Mouse (Mus musculus) thymus, postnatal 25 days (tissue): ENCODE data around the gene Pde1c.
A peak's percentile ranks its signal among the peaks of the same experiment; 100 is the strongest.
"Not testable (repeated sequence)": the region's sequence is repeated elsewhere in the genome, so short reads cannot be mapped to it uniquely, and the experiment has no call there.

Experiments
- DNase-seq: peaks from one replicate; pipeline ENCODE4 v3.0.0; 2022

Pde1c gene

GRCm38 (mm10) chr6:56568470-56569372, at the start of gene Pde1c:
TSS of gene Pde1c (minus strand) at chr6:56569103.
- DNase-seq, result peak; percentile 32

DNA sequence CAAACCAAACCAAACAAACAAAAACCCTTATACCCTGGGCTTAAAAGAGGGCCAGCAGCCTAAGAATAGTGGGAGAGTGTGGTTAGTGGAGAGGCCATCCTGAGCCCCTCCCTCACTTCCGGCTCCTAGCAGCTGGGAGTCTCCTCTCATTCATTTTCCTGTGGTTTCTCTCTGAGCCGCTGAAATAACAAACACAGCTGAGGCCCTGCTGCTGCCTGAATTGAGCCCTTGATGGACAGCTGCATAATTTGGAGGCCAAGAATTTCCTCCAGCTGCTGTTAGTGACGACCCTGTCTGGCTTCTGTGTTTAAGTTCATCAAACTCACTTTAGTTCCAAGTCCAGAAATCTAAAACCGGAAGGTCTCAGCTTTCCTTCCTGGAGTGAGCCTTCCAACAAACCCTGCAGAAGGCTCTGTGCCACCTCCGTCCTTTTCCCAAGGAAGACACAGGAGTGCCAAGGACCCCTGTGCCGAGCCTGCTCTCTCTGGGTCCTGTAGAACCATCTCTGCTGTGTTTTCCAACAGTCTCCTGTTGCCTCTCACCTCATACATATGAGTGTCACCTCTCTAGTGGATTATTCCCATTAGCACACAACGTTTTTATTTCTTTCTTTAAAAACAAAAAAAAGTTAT, 48.2 kb upstream of the Pde1c start:
- DNase-seq, result peak; percentile 14

DNA sequence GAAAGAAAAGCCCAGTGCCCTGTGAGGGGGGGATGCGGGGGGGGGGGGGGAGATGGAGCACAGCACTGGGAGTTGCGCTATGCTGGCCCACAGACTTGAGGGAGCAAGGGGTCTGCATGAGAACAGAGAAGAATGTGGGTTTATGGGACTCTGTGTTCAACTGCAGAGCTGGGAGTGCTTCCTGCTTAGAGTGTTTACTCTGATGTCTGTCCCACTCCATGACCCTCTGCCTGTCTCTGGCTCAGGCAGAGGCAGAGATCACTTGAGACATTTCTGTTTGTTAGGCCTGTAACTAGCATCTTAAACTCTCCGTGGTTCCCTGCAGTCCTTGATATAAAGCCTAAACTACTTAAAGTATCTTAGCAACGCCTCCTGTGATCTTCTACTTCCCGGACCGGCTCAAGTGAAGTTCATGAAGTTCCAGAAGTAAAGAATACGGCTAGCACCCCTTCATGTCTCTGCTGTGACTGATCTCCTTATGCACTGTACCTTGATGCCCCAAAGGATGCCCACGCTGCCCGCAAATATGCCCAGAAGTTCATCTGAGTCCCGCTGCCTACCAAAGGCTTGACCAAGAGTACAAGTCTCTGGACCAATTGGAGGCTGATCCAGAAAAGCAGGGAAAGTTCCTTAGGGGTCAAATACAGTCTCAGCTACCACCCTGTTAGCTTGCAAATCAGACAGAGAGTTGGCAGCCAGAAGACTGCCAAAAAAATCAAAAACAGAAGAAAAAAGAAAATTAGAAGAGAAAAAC, 47.5 kb upstream of the Pde1c start:
- no peak for DNase-seq

DNA sequence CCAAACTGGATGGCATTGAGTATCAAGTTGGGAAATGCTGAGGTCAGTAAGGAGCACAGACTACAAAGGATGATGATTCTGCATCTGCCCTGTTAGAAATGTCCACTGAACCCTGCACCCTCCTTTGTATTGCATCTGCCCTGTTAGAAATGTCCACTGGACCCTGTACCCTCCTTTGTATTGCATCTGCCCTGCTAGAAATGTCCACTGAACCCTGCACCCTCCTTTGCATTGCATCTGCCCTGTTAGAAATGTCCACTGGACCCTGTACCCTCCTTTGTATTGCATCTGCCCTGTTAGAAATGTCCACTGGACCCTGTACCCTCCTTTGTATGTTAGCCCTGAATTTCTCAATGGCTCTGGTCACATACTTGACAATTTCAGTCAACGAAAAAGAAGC, 40.6 kb upstream of the Pde1c start:
- DNase-seq, result not testable (repeated sequence)

DNA sequence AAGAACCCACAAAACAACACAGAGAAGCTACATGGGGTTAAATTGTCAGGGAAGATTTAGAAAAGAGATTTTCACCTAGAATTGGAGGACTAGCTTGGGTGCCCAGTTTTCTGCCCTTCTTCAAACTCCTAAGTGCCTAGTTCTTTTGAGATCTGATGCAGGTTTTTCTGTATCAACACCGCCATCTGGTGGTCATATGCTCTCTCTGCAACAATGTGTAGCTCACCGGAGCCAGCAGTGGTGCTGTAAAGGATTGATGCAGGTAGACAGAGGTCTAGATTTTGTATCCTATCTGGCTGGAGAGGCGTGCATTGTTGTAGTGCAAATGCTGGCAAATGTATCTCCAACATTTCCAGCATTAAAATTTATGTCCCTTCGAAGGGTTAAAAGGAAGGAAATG, 39.4 kb upstream of the Pde1c start:
- DNase-seq, result peak; percentile 57

GRCm38 (mm10) chr6:56579568-56579967, 10.7 kb upstream of the Pde1c start:
- no peak for DNase-seq

DNA sequence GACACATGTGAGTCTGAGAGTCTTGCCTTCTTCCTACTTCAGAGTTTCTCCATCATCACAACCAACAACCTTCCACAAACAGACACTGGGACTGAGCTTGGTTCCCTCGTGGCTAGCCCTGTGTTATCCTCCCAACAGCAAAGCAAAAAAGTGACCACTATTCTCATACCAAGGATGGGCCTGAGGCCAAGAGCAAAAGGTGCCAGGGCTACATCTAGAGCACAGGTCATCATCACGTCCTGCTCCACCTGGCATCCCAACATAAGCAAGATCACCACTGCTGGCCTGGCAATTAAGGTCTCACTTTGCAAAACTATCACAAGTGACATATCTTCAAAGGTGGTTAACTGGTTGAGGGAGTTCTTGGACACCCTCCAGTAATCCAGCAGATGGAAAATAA, 8.0 kb downstream of the Pde1c start:
- DNase-seq, result no peak

GRCm38 (mm10) chr6:56560474-56560888, 8.4 kb downstream of the Pde1c start:
- DNase-seq, result no peak

DNA sequence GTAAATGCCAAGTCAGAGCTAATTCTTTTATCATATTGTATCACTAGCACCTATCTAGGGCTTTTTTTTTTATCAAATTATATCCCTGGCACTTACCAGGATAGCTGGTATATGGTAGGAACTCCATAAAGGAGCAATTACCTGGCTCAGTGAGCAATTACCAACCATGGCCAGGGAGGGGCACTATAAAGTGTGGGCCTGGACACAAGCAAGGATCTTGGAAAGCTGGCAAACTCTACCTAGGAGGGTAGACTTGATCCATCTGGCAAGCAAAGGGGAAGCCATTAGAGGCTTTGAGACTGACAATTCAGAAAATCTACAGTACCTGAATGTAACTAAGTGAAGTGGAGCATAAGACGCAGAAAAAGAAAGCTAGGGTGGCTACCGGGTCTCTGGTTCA, 10.2 kb downstream of the Pde1c start:
- no peak for DNase-seq

GRCm38 (mm10) chr6:56555848-56556247, 13.1 kb downstream of the Pde1c start:
- no peak for DNase-seq

GRCm38 (mm10) chr6:56555382-56555781, 13.5 kb downstream of the Pde1c start:
- DNase-seq, result no peak

DNA sequence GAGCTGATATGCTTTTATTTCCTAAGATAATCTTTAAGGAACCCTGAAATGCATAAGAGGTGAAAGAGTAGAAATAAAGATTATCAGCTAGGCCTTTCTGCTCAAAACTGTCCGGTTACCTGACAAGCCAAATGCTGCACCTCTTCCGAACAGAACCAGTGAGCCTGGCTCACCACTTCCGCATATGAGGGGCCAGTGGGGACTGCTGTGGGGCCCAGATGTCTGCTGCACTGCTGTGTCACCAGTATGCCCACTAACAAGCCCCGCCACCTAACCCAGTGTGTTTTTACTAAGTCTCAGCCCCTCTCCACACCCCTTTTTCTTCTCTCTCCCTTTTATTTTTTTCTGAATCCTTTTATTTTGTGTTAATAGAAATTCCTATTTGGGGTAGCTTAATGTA, 17.9 kb downstream of the Pde1c start:
- no peak for DNase-seq

- DNase-seq, result no peak
These were observed 28.7 kb downstream of the Pde1c start for GRCm38 (mm10) chr6:56540247-56540646.

GRCm38 (mm10) chr6:56534653-56535052, 34.2 kb downstream of the Pde1c start:
- no peak for DNase-seq

DNA sequence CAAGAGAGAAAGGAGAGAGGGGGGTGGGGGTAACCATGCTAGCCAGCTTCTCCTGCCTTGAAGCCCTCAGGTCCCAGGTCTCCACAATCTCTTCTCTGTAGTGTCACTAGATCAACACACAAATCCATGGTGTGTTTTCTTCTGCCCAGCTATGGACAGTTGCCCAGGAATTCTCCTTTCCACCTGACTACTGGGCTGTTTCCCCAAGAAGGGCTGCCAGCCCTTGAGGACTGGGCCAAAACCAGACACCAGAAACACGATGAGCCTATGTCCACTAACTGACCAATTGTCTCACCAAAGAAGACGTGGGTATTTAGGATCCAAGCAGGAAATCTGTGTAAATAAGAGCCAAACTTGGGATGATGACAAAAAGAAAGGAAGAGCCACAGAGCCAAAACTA, 36.6 kb downstream of the Pde1c start:
- DNase-seq, result no peak

- DNase-seq, result no peak
These were observed 44.7 kb downstream of the Pde1c start for GRCm38 (mm10) chr6:56523938-56524866.

GRCm38 (mm10) chr6:56489161-56489560, 79.7 kb downstream of the Pde1c start:
- DNase-seq, result no peak

DNA sequence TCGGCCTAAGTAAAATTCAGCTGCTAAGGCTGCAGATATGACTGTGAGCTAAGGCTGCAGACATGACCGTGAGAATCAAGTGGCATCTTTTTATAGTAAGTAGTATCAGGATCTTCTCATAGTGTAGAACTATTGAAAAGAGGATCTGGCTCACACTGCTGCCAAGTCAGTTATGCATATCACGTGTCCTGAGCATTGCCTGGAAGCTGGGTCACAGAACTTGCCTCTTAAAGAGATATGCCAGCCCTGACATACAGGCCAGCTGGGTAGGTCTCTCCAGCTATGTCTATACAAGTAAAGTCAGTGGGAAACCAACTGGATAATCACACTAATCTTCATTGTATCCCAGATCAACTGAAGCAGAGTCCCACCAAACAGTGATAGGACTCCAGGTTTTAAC, 83.8 kb downstream of the Pde1c start:
- no peak for DNase-seq

GRCm38 (mm10) chr6:56480914-56481482, 87.9 kb downstream of the Pde1c start:
- DNase-seq, result peak; percentile 14

DNA sequence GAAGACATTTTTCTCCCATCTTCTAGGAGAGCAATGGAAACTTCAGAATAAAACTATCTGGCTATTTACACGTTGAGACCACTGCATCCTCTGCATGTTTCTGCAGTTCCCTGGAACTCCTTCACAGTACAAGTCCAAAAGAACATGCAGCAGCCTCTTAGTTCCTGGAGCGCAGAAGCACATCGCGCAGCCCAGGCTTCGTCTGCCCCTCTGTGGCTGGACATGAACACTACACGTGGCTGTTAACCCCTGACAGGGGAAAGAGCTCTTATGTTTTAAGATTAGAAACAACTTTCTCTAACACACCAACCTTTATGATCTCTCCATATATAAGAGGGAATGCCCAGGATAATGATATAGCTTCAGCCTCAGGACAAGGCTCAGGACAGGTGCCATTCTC, 92.3 kb downstream of the Pde1c start:
- no peak for DNase-seq

- DNase-seq, result peak; percentile 6
These were observed 110.8 kb downstream of the Pde1c start for GRCm38 (mm10) chr6:56458098-56458497.

DNA sequence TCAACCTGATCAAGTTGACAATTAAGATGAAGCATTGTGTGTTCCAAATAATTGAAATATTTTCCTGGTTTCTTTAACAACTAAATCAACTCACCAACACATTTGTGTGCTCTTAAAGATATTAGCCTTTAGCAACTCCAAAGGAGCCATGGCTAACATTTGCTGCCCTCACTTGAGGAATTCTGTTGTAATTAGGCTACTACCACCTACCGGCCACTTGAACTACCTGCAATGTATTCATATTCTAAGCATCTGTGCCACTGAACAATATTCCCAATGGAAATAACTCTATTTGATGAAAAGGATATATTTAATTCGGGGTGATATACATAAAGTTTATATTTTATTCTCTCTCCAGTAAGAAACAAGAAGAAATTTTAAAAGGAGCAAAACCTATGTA, 121.0 kb downstream of the Pde1c start:
- no peak for DNase-seq
